Mouse (Mus musculus) testis, adult 2 months (tissue): ENCODE data around the gene Gamt. TPM values are rescaled to one million over a fixed set of nuclear protein-coding genes. Genes with fewer than 3 reads are reported as not detected.

Experiments used
- H3K27ac ChIP-seq: fragments of 200-500 bp; 2 replicates; pipeline ENCODE4 v1.5.1; 2012; ENCODE audit warnings: low read depth, low read length; ENCODE audit not compliant: control insufficient read depth, insufficient read depth
- H3K27me3 ChIP-seq: fragments of 200-500 bp; 2 replicates; pipeline ENCODE4 v1.6.1; 2012; ENCODE audit warnings: mild to moderate bottlenecking, low read length, moderate library complexity; ENCODE audit not compliant: control insufficient read depth, insufficient read depth
- H3K36me3 ChIP-seq: fragments of 200-500 bp; 2 replicates; pipeline ENCODE4 v1.6.1; 2012; ENCODE audit warnings: mild to moderate bottlenecking, low read length; ENCODE audit not compliant: control insufficient read depth, insufficient read depth
- H3K4me1 ChIP-seq: fragments of 200-500 bp; 2 replicates; pipeline ENCODE4 v1.6.1; 2012; ENCODE audit warnings: low read length; ENCODE audit not compliant: control insufficient read depth, insufficient read depth
- H3K4me3 ChIP-seq: fragments of 200-500 bp; 2 replicates; pipeline ENCODE4 v1.5.1; 2012; ENCODE audit warnings: low read depth, mild to moderate bottlenecking, low read length, moderate library complexity, mixed read lengths; ENCODE audit not compliant: control insufficient read depth
- CTCF ChIP-seq: fragments of 200-500 bp; IDR thresholded peaks from 2 replicates; pipeline ENCODE4 v1.5.1; 2012; ENCODE audit warnings: low read depth, mild to moderate bottlenecking, inconsistent platforms, low read length, moderate library complexity; ENCODE audit not compliant: control insufficient read depth, insufficient read depth, insufficient replicate concordance
- POLR2A ChIP-seq: fragments of 200-500 bp; IDR thresholded peaks from 2 replicates; pipeline ENCODE4 v1.6.1; 2012; ENCODE audit warnings: low read depth, mild to moderate bottlenecking, inconsistent platforms, low read length, moderate library complexity; ENCODE audit not compliant: control insufficient read depth
- polyA plus RNA-seq: library from polyadenylated mRNA; depleted of rRNA; stranded (reverse); fragments of >200 nt; gene quantifications from 2 replicates; pipeline ENCODE4 v1.2.3, GENCODE M21; 2012

Gamt gene
- polyA plus RNA-seq, 1 experiment: 38.5 TPM

DNA sequence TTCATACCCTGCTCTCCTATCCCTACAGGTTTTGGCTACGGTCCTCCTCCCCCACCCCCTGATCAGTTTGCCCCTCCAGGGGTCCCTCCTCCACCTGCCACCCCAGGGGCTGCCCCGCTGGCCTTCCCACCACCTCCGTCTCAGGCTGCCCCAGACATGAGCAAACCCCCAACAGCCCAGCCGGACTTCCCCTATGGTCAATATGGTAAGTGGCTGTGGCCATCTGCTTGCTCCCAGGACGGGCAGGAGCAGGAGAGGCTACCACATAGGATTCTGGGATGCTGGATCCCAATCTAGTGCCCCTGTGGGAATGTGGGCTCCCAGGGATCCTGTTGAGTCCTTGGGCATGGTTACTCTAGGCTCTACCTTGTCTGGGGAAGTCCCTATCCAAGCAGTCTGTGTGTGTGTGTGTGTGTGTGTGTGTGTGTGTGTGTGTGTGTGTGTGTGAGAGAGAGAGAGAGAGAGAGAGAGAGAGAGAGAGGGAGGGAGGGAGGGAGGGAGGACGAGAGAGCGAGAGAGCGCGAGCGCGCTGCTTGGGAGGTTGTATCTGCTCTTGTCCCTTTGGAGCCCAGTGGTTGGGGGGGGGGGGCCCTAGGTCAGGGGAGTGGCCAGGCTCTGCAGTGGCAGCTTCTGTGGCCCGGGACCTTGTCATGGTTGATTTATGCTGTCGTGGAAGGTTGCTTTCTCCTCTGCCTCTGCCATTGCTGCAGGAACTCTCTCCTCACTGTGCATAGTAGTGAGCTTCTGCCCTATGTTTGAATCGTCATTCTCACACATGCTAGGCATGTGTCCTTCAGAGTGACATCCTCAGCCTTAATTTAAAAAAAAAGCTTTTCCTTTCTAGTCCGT, 24.6 kb upstream of the Gamt start:
- no peak overlapping the region for H3K27ac ChIP-seq
- TF ChIP-seq POLR2A: no peak
- no peak for TF ChIP-seq CTCF
- H3K36me3 ChIP-seq: no peaks in the 10 kb centered on the region; the same call in none of the 2 replicates
- no peaks in the 10 kb centered on the region for H3K27me3 ChIP-seq
- no peaks in the 10 kb centered on the region for H3K4me1 ChIP-seq
- no peak overlapping the region for H3K4me3 ChIP-seq

- no peak for TF ChIP-seq POLR2A
- TF ChIP-seq CTCF: no peak
- Histone ChIP-seq H3K4me3 (no peak overlapping the region), H3K27ac (no peak overlapping the region), H3K4me1 (no peaks in the 10 kb centered on the region), H3K36me3 (no peaks in the 10 kb centered on the region; the same call in none of the 2 replicates), H3K27me3 (no peaks in the 10 kb centered on the region)
These were observed 21.9 kb upstream of the Gamt start for GRCm38 (mm10) chr10:80282481-80283441.

DNA sequence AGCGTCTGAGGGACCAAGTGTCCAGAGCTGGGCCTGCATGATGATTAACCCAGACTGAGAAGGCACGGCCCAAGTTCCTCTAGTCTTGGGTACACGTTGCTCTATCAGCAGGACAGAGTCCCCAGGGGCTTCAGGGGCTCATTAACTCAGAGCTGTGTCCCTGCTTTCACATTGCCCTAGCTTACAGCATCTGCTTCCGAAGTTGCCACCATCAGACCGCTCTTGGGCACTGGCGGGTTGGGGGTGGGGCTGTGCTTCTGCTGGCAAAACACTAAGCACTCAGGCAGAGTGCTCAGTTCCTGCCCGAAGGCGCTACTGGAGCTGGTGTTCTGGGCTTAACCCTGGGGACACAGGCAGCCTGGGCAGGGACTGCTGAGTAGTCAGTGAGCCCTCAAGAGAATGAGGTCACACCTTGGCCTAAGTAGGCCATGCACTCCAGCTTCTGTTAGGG, 21.1 kb upstream of the Gamt start:
- H3K27ac ChIP-seq: no peak overlapping the region
- TF ChIP-seq CTCF: no peak
- TF ChIP-seq POLR2A: no peak
- H3K4me1 ChIP-seq: no peaks in the 10 kb centered on the region
- H3K4me3 ChIP-seq: no peak overlapping the region
- no peaks in the 10 kb centered on the region for H3K27me3 ChIP-seq
- peaks cover 2% of the 10 kb centered on the region for H3K36me3 ChIP-seq

GRCm38 (mm10) chr10:80281304-80281703, 20.5 kb upstream of the Gamt start:
- Histone ChIP-seq H3K4me1 (no peaks in the 10 kb centered on the region), H3K36me3 (peaks cover 2% of the 10 kb centered on the region), H3K27me3 (no peaks in the 10 kb centered on the region), H3K4me3 (no peak overlapping the region), H3K27ac (no peak overlapping the region)
- no peak for TF ChIP-seq POLR2A
- no peak for TF ChIP-seq CTCF

GRCm38 (mm10) chr10:80279273-80279672, 18.5 kb upstream of the Gamt start:
- Histone ChIP-seq H3K27me3 (no peaks in the 10 kb centered on the region), H3K27ac (no peak overlapping the region), H3K36me3 (peaks cover 4% of the 10 kb centered on the region), H3K4me3 (no peak overlapping the region), H3K4me1 (no peaks in the 10 kb centered on the region)
- no peak for TF ChIP-seq CTCF
- TF ChIP-seq POLR2A: no peak

DNA sequence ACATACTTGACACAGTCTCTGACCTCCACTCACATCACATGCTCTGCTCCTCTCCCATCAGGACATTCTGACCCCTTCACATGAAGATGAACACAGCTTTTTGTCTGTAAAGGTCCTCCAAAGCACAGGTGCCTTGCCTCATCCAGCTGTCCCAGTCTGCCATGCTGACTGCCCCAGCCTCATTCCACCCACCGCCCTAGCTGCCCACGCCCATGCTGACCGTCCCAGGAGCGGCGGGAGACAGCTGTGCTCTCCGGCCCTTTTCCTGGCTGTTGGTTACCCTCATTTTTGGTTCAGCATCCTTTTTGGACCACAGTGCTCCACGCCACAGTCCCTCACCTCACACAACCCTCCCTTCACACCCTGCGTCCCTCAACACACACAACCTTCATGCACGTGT, 17.6 kb upstream of the Gamt start:
- no peaks in the 10 kb centered on the region for H3K27me3 ChIP-seq
- peaks cover 4% of the 10 kb centered on the region for H3K36me3 ChIP-seq
- H3K4me3 ChIP-seq: no peak overlapping the region
- no peak for TF ChIP-seq POLR2A
- no peak for TF ChIP-seq CTCF
- no peaks in the 10 kb centered on the region for H3K4me1 ChIP-seq
- no peak overlapping the region for H3K27ac ChIP-seq

GRCm38 (mm10) chr10:80276238-80276637, 15.4 kb upstream of the Gamt start:
- H3K4me1 ChIP-seq: peaks cover 3% of the 10 kb centered on the region; the same call in 1 of the 2 replicates
- TF ChIP-seq CTCF (no peak), POLR2A (no peak)
- H3K27me3 ChIP-seq: no peaks in the 10 kb centered on the region
- H3K36me3 ChIP-seq: peaks cover 4% of the 10 kb centered on the region
- no peak overlapping the region for H3K4me3 ChIP-seq
- H3K27ac ChIP-seq: no peak overlapping the region
